Mouse (Mus musculus) embryonic facial prominence, embryonic 11.5 days (tissue): ENCODE results near the gene Fbxo42. TPM values are rescaled to one million over a fixed set of nuclear protein-coding genes. Genes with fewer than 3 reads are reported as not detected.

ENCODE experiments used
- ATAC-seq: fragments of 200-750 bp; cut with Nextera tagmentation; replicated peaks from 2 replicates; pipeline ENCODE4 v1.8.0; 2017; ENCODE audit warnings: low read depth; ENCODE audit not compliant: insufficient number of reproducible peaks, low FRiP score, low TSS enrichment
- DNase-seq: peaks from one replicate; pipeline ENCODE4 v3.0.0-alpha.2; 2015; ENCODE audit warnings: low spot score
- H3K27ac ChIP-seq: fragments of 300-500 bp; sonication (generic); replicated peaks from 2 replicates; pipeline ENCODE4 v1.5.1; 2014; ENCODE audit warnings: mild to moderate bottlenecking, low read depth, low read length, control low read depth
- H3K27me3 ChIP-seq: fragments of 300-500 bp; sonication (generic); 2 replicates; pipeline ENCODE4 v1.6.1; 2014; ENCODE audit warnings: mild to moderate bottlenecking, low read length, moderate library complexity, mixed read lengths; ENCODE audit not compliant: control insufficient read depth, insufficient read depth
- H3K36me3 ChIP-seq: fragments of 300-500 bp; sonication (generic); replicated peaks from 2 replicates; pipeline ENCODE4 v1.6.1; 2014; ENCODE audit warnings: low read depth, mild to moderate bottlenecking, low read length, moderate library complexity, mixed read lengths; ENCODE audit not compliant: control insufficient read depth, insufficient read depth
- H3K4me1 ChIP-seq: fragments of 300-500 bp; sonication (generic); 2 replicates; pipeline ENCODE4 v1.6.1; 2014; ENCODE audit warnings: low read length, mixed read lengths; ENCODE audit not compliant: control insufficient read depth, insufficient read depth
- H3K4me2 ChIP-seq: fragments of 300-500 bp; sonication (generic); 2 replicates; pipeline ENCODE4 v1.6.1; 2014; ENCODE audit warnings: low read depth, mild to moderate bottlenecking, control low read depth, low read length, moderate library complexity
- H3K4me3 ChIP-seq: fragments of 300-500 bp; sonication (generic); 2 replicates; pipeline ENCODE4 v1.5.1; 2014; ENCODE audit warnings: low read depth, low read length, control low read depth
- H3K9ac ChIP-seq: fragments of 300-500 bp; sonication (generic); replicated peaks from 2 replicates; pipeline ENCODE4 v1.6.1; 2014; ENCODE audit warnings: mild to moderate bottlenecking, control low read depth, low read length
- H3K9me3 ChIP-seq: fragments of 300-500 bp; sonication (generic); replicated peaks from 2 replicates; pipeline ENCODE4 v1.6.1; 2016; ENCODE audit warnings: mild to moderate bottlenecking, low read length, inconsistent platforms, mixed read lengths; ENCODE audit not compliant: control insufficient read depth
- WGBS: fragments of 180-500 bp; shearing (Covaris S2); extraction: QIAGEN DNeasy Blood & Tissue Kit; methylation state at CpG from one replicate; pipeline ENCODE4 v1.1.7; 2014; 5-methylcytosine and 5-hydroxymethylcytosine counted together
- polyA plus RNA-seq: library from polyadenylated mRNA; unstranded; fragments of >200 nt; fragmentation: Nextera tagmentation; extraction: Ambion mirVana; gene quantifications from 2 replicates; pipeline ENCODE4 v1.2.1, GENCODE M21; 2014

Gene Fbxo42
- polyA plus RNA-seq, 1 experiment from 2014 or later, result 25.2 TPM

DNA sequence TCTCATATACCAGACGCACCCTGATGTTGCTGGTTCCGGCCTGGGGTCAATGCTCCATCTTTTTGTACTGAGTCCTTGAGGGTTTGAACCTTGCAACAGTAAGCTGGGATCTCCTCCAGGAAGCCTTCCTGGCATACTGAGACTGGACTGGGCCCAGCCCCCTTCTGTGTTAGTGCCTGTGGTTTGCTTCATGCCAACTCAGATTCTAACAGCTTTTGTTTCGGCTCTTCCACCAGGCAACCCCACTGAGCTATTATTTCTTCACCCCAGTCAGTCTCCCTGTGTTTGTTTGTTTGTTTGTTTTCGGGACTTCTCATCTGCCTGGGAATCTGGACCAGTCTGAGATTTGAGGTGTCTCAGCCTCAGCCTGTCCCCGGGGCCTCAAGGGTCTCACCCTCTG lies 96.7 kb downstream of the Fbxo42 start:
- Histone ChIP-seq H3K27ac (0 out of 2 replicates have a peak overlapping the region, but pooled peaks have one; percentile 35), H3K27me3 (peaks cover 83% of the 10 kb centered on the region), H3K4me1 (peaks cover 13% of the 10 kb centered on the region), H3K9me3 (no peaks in the 10 kb centered on the region), H3K4me2 (peak overlapping the region; percentile 24; the same call in 1 of the 2 replicates), H3K36me3 (no peaks in the 10 kb centered on the region), H3K9ac (no peak overlapping the region), H3K4me3 (peak overlapping the region; percentile 12; the same call in 1 of the 2 replicates)
- ATAC-seq (no peak), DNase-seq (no peak)
- WGBS, result 32% methylated on average over 5 of the region's 5 CpGs

DNA sequence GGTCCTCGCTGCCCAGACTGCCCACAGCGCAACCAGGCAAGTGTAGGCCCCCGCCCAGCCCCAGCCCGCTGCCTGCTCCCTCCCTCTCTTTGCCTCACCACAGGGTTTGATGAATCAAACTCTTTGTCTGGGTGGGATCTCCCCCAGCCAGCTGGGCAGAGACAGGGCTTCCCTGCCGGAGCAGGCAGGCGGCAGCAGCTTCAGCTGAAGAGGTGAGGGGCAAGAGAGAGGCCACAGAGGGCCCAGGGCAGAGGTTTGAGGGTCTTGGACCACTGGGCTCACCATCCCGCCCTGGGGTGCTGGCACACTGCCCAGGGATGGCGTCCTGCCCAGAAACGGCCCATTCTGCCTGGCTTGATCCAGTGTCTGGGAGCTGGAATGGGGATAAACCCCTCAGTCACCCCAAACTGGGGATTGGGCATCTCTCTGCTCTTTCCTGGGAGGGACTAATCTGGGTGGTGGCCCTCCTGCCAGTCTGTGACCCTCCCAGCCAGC lies 97.3 kb downstream of the Fbxo42 start:
- H3K4me1 ChIP-seq, result peaks cover 13% of the 10 kb centered on the region
- H3K9me3 ChIP-seq, result no peaks in the 10 kb centered on the region
- peaks cover 81% of the 10 kb centered on the region for H3K27me3 ChIP-seq
- peak overlapping the region; percentile 24 for H3K4me2 ChIP-seq
- peak overlapping the region; percentile 12; the same call in 1 of the 2 replicates for H3K4me3 ChIP-seq
- 17% methylated on average over 9 of the region's 9 CpGs for WGBS
- peak overlapping the region; percentile 41 for H3K9ac ChIP-seq
- H3K36me3 ChIP-seq, result no peaks in the 10 kb centered on the region
- ATAC-seq (no peak), DNase-seq (no peak)
- H3K27ac ChIP-seq, result 0 out of 2 replicates have a peak overlapping the region, but pooled peaks have one; percentile 35

DNA sequence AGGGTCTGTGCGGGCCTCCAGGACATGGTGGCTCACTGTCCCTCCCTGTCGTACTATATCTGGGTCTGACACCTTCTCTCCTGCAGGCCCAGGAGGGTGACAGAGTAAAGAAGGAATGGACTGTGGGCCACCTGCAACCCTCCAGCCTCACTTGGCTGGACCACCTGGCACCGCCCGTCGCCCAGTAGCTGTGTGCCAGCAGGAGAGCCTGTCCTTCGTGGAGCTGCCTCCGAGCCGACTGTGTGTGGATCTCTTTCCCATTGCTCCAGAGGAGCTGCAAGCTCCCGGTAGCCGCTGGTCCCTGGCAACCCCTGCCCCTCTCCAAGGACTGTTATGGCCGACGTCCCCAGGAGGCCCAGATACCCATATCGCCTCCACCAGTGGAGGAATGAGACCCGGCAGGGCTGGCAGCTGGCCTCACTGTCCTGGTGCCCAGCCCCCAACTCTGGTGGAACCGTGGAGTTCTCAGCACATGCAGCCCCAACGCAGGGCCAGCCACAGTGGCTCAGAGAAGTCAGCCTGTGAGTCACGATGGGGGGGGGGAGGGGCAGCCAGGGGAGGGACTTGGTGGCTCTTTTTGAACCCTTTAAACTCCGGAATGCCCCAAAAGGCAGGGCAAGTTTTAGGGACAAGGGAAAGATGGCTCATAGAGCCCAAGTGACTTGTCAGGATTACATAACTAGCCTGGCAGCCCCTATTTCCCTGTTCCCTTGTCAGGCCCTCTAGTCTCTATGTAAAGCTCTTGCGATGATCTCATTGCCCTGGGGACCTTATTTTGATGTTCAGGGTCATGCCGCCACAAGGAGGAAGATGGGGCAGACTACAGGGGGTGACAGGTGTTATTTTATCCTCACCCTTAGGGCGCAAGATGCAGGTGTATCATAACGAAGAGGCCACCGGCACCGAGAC lies 98.6 kb downstream of the Fbxo42 start:
- WGBS, result 22% methylated on average over 24 of the region's 24 CpGs
- H3K27ac ChIP-seq, result no peak overlapping the region
- no peak for DNase-seq
- no peak overlapping the region for H3K9ac ChIP-seq
- no peak overlapping the region for H3K4me3 ChIP-seq
- peaks cover 13% of the 10 kb centered on the region for H3K4me1 ChIP-seq
- H3K9me3 ChIP-seq, result no peaks in the 10 kb centered on the region
- ATAC-seq, result no peak
- no peaks in the 10 kb centered on the region for H3K36me3 ChIP-seq
- H3K27me3 ChIP-seq, result peaks cover 70% of the 10 kb centered on the region
- no peak overlapping the region; the same call in 1 of the 2 replicates for H3K4me2 ChIP-seq

DNA sequence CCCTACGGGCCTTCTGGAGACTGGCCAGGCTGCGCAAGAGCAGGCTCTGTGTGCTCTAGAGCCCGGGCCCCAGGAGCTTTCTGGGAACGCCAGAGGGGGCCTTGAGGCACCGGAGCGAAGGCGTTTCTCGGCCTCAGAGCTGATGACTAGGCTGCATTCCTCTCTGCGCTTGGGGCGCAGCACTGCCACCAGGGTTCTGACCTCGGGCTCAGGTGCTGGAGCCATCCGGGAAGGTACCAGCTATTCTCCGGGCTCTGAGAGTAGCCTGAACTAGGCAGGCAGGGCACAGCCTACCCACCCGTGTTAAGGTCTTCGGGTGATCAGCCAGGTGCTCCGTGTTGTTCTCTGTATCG lies 99.3 kb downstream of the Fbxo42 start:
- Histone ChIP-seq H3K36me3 (no peaks in the 10 kb centered on the region), H3K4me3 (no peak overlapping the region), H3K27me3 (peaks cover 64% of the 10 kb centered on the region), H3K4me1 (peaks cover 13% of the 10 kb centered on the region), H3K4me2 (peak overlapping the region; percentile 64), H3K9me3 (no peaks in the 10 kb centered on the region), H3K27ac (no peak overlapping the region), H3K9ac (no peak overlapping the region)
- 2% methylated on average over 17 of the region's 17 CpGs for whole genome bisulfite sequencing
- DNase-seq (no peak), ATAC-seq (no peak)

DNA sequence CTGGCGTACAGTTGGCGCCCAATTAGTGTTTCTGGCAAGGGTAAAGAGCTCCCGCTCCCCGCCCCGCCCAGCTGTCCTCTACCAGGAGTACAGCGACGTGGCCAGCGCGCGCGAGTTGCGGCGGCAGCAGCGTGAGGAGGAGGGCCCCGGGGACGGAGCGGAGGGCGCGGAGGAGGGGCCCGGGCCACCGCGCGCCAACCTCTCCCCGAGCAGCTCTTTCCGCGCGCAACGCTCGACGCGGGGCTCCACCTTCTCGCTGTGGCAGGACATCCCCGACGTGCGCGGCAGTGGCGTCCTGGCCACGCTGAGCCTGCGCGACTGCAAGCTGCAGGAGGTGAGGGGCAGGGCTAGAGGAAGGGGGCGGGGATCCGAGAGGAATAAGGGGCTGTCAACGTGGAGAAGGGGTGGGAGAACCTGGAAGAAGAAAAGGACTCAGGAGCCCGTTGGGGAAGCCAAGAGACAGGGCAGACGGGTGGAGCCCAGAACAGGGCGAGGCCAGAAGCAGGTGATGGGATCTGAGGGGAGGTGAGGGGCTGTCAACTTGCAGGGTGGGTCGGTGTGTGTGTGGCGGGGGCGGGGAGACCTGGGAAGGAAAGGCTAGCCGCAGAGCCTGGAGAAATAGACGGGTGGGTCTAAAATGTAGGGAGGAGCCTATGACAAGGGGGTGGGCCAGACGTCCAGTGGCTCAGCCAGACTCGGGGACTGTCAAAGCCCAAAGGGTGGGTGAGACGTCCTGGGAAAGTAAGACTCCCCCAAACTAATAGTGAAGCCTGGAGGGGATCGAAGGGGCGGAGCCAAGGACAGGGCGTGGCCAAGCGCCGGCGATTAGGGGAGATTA lies 100.3 kb downstream of the Fbxo42 start:
- Histone ChIP-seq H3K4me2 (peak overlapping the region; percentile 64), H3K4me1 (peaks cover 6% of the 10 kb centered on the region)

DNA sequence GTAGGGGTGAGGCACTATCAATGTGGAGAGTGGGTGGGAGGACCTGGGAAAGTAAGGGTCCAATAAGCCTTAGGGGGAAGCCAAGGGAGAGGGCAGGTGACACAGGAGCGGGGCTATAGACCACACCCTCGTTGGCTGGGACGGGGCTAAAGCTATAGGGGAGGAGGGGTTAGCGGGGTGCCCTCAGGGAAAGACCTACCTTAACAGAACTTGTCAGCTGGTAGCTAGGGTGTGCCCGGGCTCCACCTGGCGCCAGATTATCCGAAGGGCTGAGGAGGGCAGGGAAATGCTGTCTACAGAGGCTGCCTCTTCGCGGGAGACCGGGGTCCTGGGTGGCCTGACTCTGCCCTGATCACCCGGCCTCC lies 100.9 kb downstream of the Fbxo42 start:
- WGBS, result 7% methylated on average over 11 of the region's 11 CpGs
- ATAC-seq (no peak; the same call in 1 of the 2 replicates), DNase-seq (no peak)
- Histone ChIP-seq H3K27ac (no peak overlapping the region), H3K27me3 (peaks cover 53% of the 10 kb centered on the region), H3K9me3 (no peaks in the 10 kb centered on the region), H3K9ac (no peak overlapping the region), H3K36me3 (no peaks in the 10 kb centered on the region), H3K4me1 (peaks cover 6% of the 10 kb centered on the region), H3K4me3 (no peak overlapping the region), H3K4me2 (no peak overlapping the region)

More for the DNA sequence above, 100.3 kb downstream of the Fbxo42 start:
- DNase-seq (peak; percentile 47), ATAC-seq (peak; percentile 44)
- Histone ChIP-seq H3K9me3 (no peaks in the 10 kb centered on the region), H3K36me3 (no peaks in the 10 kb centered on the region), H3K9ac (no peak overlapping the region; the same call in 1 of the 2 replicates), H3K27ac (no peak overlapping the region), H3K4me3 (peak overlapping the region; percentile 42), H3K27me3 (peaks cover 54% of the 10 kb centered on the region)
- 1% methylated on average over 59 of the region's 60 CpGs for WGBS

DNA sequence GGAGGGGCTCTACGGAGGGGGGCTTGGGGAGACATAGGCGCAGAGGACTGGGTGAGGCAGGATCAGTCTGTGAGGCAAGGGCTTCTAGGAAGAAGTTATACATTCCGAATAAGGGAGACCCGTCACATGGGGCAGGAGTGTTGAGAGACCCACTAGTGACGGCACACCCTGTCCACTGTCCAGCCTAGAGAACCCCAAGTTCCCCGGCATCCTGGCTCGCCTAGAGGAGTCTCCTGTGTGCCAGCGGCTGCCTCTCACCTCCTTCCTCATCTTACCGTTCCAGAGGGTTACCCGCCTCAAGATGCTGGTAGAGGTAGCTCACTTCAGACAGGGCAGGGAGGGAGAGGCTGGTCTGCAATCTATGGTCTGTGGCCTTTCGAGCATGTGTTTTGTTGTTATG lies 101.7 kb downstream of the Fbxo42 start:
- ATAC-seq, result no peak
- peaks cover 50% of the 10 kb centered on the region for H3K27me3 ChIP-seq
- H3K4me2 ChIP-seq, result no peak overlapping the region
- no peak for DNase-seq
- H3K4me3 ChIP-seq, result no peak overlapping the region
- H3K36me3 ChIP-seq, result no peaks in the 10 kb centered on the region
- H3K4me1 ChIP-seq, result peaks cover 6% of the 10 kb centered on the region
- no peak overlapping the region for H3K27ac ChIP-seq
- H3K9ac ChIP-seq, result no peak overlapping the region
- 74% methylated on average over 11 of the region's 11 CpGs for WGBS
- H3K9me3 ChIP-seq, result no peaks in the 10 kb centered on the region
